Comparison of ENCODE assay signal across 8 mouse cellular contexts in the genomic region with DNA sequence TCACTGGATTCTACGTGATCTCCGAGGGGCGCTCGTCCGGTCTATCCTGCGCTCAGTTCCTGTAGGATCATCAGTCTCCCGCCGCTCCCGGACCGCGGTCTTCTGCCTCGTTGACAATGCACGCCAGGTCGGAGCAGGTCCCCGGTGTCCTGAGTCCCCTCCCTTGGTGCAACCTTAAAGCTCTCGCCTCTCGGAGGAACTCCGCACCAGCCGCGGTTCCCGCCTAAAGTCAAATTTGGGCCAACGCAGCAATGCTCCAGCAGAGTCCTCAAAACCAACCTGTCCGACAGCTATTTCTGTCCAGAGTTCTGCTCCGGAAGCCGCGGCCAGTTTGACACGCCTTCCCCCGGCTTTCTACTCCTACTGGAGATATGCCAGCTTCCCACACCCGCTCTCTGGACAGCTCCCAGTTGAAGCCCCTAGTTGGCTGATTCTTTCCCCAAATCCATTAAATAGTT. TPM values are rescaled to one million over a fixed set of nuclear protein-coding genes. Genes with fewer than 3 reads are reported as not detected.
DNase-seq lines count a peak whose midpoint lies in the region; ATAC-seq and TF ChIP-seq lines count a peak whose summit lies in the region.

A gene (minus strand): TSS at position 288 of the 458 bp plus-strand sequence.

- no peak for TF ChIP-seq POLR2A in cortical plate, adult 2 months (IDR thresholded peaks at IDR 0.05; ENCODE audit: extremely low read depth, insufficient read depth, low read length)

- peak; percentile 31; the same call in 1 of the 2 replicates for ATAC-seq in lung, embryonic 15.5 days (ENCODE audit: borderline replicate concordance, extremely low read depth, low FRiP score, low TSS enrichment)
- ATAC-seq in neutrophil, adult 5-6 weeks (ENCODE audit: extremely low read depth, insufficient number of reproducible peaks, low FRiP score, poor library complexity, severe bottlenecking) = peak; percentile 13; the same call in 1 of the 2 replicates

- no peak within 1 kb of the TSS for H3K27ac ChIP-seq in cortical plate, adult 2 months (ENCODE audit: insufficient read depth, low read length)
- H3K27ac ChIP-seq in lung, embryonic 15.5 days = peak within 1 kb of the TSS; percentile 27

- H3K9ac ChIP-seq in lung, embryonic 15.5 days = peak within 1 kb of the TSS; percentile 36

- DNase-seq in cerebellum, adult 8-10 months = peak; percentile 17
- no peak for DNase-seq in cerebellum, adult 11 months
- DNase-seq in heart, adult 11 months = peak; percentile 97
- peak; percentile 54 for DNase-seq in kidney, adult 11 months
- peak; percentile 60 to 71 for DNase-seq in urinary bladder, postnatal 36 days (ENCODE audit: low spot score in 2 of 2)

- H3K4me1 ChIP-seq in cortical plate, adult 2 months (ENCODE audit: control insufficient read depth, insufficient read depth, low read length) = no peaks in the 10 kb centered on the region
- 0 out of 2 replicates have a peak, but pooled peaks cover 12% of the 10 kb centered on the region for H3K4me1 ChIP-seq in lung, embryonic 15.5 days

- TF ChIP-seq CTCF in cortical plate, adult 2 months (IDR thresholded peaks at IDR 0.05; ENCODE audit: extremely low read depth, insufficient read depth, low read length) = no peak

- no peaks in the 10 kb centered on the region for H3K27me3 ChIP-seq in lung, embryonic 15.5 days

- no peaks in the 10 kb centered on the region for H3K36me3 ChIP-seq in lung, embryonic 15.5 days

- WGBS in lung, embryonic 15.5 days = 1% methylated on average over 29 of the region's 29 CpGs

- peak within 1 kb of the TSS; percentile 86 for H3K4me2 ChIP-seq in lung, embryonic 15.5 days

- no peaks in the 10 kb centered on the region for H3K9me3 ChIP-seq in lung, embryonic 15.5 days

- peak within 1 kb of the TSS; percentile 33; the same call in 1 of the 2 replicates for H3K4me3 ChIP-seq in cortical plate, adult 2 months (ENCODE audit: insufficient read depth, low read length)
- peak within 1 kb of the TSS; percentile 48 for H3K4me3 ChIP-seq in lung, embryonic 15.5 days

RNA-seq across cellular contexts. Expression of the gene that starts here (rescaled TPM):
- polyA plus RNA-seq in cortical plate, adult 2 months (2012; rRNA removed) = 0.25 and 0.38 TPM in 2 replicates
- polyA plus RNA-seq in lung, embryonic 15.5 days (2015; fragmentation: Nextera tagmentation; extraction: Ambion mirVana) = 4.3 and 5.2 TPM in 2 replicates
- 2.5 and 2.7 TPM in 2 replicates for total RNA-seq in neutrophil, adult 5-6 weeks (2017)
